Mouse (Mus musculus): ENCODE results near the gene Clgn. TPM values are rescaled to one million over a fixed set of nuclear protein-coding genes. Genes with fewer than 3 reads are reported as not detected.

Gene Clgn
- polyA plus RNA-seq, 1 experiment from 2014 or later = 0.05 TPM

DNA sequence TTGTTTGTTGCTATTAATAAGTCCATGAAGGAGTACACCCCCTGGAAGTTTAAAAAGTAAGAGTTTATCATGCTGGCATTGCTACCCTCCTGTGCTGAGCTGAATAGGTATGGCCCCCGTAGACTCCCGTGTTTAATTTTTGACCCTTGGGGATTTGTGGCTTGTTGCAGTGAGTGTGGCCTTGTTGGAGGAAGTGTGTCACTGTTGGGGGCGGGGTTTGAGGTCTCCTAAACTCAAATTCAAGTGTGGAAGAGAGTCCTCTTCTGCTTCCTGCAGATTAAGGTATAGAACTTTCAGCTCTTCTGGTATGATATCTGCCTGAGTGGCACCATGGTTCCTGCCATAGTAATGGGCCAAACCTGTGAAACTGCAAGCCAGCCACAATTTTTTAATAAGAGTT lies 69.9 kb downstream of the Clgn start:
- Histone ChIP-seq H3K4me3 (ENCODE audit: low read length) (no peak overlapping the region), H3K4me1 (replicated peaks; ENCODE audit: control insufficient read depth, insufficient read depth, low read length) (no peaks in the 10 kb centered on the region), H3K4me2 (ENCODE audit: low read depth, low read length) (no peak overlapping the region), H3K27ac (ENCODE audit: low read length) (no peak overlapping the region), H3K36me3 (ENCODE audit: control insufficient read depth, insufficient read depth, low read length) (no peaks in the 10 kb centered on the region), H3K27me3 (ENCODE audit: control insufficient read depth, insufficient read depth, low read depth, low read length) (no peaks in the 10 kb centered on the region), H3K9ac (ENCODE audit: low read length) (no peak overlapping the region), H3K9me3 (ENCODE audit: control insufficient read depth, low read length) (no peaks in the 10 kb centered on the region; the same call in 1 of the 2 replicates)
- ATAC-seq (ENCODE audit: low read depth) = no peak
- WGBS = 71% methylated on average over 3 of the region's 3 CpGs

Other genes with a start within 250 kb of the Clgn start
- gene Tbc1d9, start 224.5 kb upstream of the Clgn start, polyA plus RNA-seq (2015; fragmentation: Nextera tagmentation; extraction: Ambion mirVana) = 1.4 TPM in 2 replicates
- gene Gm10645, start 223.7 kb upstream of the Clgn start, polyA plus RNA-seq (2015; fragmentation: Nextera tagmentation; extraction: Ambion mirVana) = 0.23 and 0.89 TPM in 2 replicates
- 0.16 TPM in 1 of 2 replicates, not detected in the other for gene Ucp1, start 99.5 kb upstream of the Clgn start, polyA plus RNA-seq (2015; fragmentation: Nextera tagmentation; extraction: Ambion mirVana)
- gene Elmod2, start 57.4 kb upstream of the Clgn start, polyA plus RNA-seq (2015; fragmentation: Nextera tagmentation; extraction: Ambion mirVana) = 16.5 and 17.0 TPM in 2 replicates
- not detected in 2 replicates for gene Mgat4d, start 41.4 kb upstream of the Clgn start, polyA plus RNA-seq (2015; fragmentation: Nextera tagmentation; extraction: Ambion mirVana)
- 114 TPM in 2 replicates for gene Scoc, start 68.5 kb downstream of the Clgn start, polyA plus RNA-seq (2015; fragmentation: Nextera tagmentation; extraction: Ambion mirVana)
- gene Olfr370, start 145.9 kb downstream of the Clgn start, polyA plus RNA-seq (2015; fragmentation: Nextera tagmentation; extraction: Ambion mirVana) = not detected in 2 replicates
- gene Ndufb7, start 176.8 kb downstream of the Clgn start, polyA plus RNA-seq (2015; fragmentation: Nextera tagmentation; extraction: Ambion mirVana) = 338 and 350 TPM in 2 replicates
- gene Tecr, start 218.1 kb downstream of the Clgn start, polyA plus RNA-seq (2015; fragmentation: Nextera tagmentation; extraction: Ambion mirVana) = 491 and 509 TPM in 2 replicates
- gene Dnajb1, start 218.3 kb downstream of the Clgn start, polyA plus RNA-seq (2015; fragmentation: Nextera tagmentation; extraction: Ambion mirVana) = 65.0 and 65.2 TPM in 2 replicates